Mouse (Mus musculus): ENCODE measurements around the gene Ovgp1.
"Not testable (repeated sequence)": the region's sequence is repeated elsewhere in the genome, so short reads cannot be mapped to it uniquely, and the experiment has no call there.

Ovgp1 gene

DNA sequence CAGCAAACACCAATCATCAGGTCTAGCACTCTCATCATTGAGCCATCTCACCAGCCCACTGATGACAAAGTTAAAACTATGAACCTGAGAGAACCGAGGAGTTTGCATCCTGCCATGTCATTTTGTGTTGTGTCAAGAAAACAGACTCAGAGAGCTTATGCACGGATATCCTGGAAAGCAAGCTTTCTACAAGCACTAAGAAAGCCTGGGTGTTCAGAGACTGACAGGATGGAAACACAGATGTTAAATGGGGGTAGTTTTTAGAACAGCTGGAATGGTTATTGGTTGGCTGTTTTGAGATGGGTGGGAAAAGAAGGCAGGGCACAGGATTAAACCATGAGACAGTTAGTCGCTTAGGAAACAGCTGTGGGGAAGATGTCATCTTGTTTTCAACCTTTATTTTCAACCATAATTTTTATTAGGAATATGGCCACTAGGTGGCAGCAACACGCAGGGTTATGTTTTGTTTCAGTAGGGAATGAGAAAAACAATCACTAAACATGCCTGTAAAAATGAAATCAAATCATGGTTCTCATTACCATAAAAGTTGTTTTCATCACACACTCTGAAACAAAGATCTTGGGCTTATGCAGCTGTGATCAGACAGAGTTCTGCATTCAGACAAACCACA lies 18.3 kb downstream of the Ovgp1 start:
- DNase-seq (ENCODE audit: low read depth, low spot score): peak; percentile 18

- no peak for DNase-seq (ENCODE audit: low read depth, low spot score)
These were observed 21.2 kb downstream of the Ovgp1 start for GRCm38 (mm10) chr3:105994730-105995129.

GRCm38 (mm10) chr3:106000707-106001375 lies 27.3 kb downstream of the Ovgp1 start:
- DNase-seq (ENCODE audit: low read depth, low spot score): no peak

- DNase-seq (ENCODE audit: low read depth, low spot score): peak; percentile 89
These were observed 28.2 kb downstream of the Ovgp1 start for GRCm38 (mm10) chr3:106001416-106002370.

GRCm38 (mm10) chr3:106003360-106003759 lies 29.8 kb downstream of the Ovgp1 start:
- not testable (repeated sequence) for DNase-seq (ENCODE audit: low read depth, low spot score)

DNA sequence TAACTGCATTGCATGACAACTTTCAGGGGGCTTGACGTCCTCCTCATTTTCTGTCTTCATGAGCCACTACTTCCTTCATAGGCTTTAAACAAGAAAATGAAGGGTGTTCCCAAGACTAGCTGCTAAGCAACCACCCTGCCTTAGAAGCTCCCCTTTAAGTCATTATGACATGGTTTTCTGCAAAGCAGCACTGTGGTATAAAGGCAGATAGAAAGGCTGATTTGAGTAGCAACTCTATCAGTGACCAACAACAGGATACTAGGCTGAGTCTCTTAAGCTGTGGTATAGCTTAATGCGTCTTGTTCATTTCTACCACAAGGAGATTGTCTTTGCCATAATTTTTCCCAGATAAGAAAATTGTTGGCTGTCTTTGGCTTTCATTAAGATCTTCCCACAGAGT lies 41.0 kb downstream of the Ovgp1 start, which contains the start of gene Pifo:
TSS of gene Pifo (minus strand) at position 101 of the 400 bp plus-strand sequence.
- DNase-seq (ENCODE audit: low read depth, low spot score): no peak

DNA sequence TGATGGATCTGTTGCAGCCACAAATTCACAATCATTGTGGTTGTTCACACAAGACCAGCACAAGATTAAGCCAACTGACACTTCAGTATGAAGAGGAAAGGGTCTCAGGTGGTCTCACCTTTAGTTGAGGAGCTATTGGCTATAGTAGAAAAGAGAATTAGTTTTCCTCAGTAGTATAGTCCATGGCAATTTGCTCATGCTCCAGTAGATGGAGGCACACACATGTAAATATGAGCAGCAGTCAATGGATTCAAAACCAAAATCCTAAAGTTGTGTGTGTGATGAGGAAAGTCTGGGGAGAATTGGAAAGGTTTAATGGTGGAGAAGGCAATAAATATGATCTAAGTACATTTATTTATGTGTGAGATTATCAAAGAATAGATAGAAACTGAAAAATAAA lies 48.3 kb downstream of the Ovgp1 start:
- DNase-seq (ENCODE audit: low read depth, low spot score): no peak

- no peak for DNase-seq (ENCODE audit: low read depth, low spot score)
These were observed 50.6 kb downstream of the Ovgp1 start for GRCm38 (mm10) chr3:106024135-106024534.

DNA sequence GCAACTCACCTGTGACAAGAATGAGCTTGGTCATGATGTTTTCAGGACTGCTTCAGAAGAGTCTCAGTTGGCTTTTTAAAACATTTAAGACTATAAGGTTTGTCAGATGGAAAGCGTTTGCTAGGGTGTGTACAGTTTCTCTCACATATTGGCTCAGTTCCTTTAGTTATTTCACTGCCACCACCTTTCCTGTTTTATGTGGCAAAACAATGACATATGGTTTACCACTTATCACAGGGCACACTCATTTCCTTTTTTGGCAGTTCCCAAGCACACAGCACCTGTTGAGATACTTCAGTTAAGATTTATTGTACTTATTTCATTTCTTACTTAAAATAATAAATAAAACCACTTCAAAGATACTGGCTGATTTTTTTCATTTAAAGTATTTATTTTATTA lies 59.3 kb downstream of the Ovgp1 start, which contains the start of gene Chil5:
TSS of gene Chil5 (minus strand) at position 34 of the 400 bp plus-strand sequence.
- DNase-seq (ENCODE audit: low read depth, low spot score): no peak
